Mouse (Mus musculus): ENCODE measurements around the gene Arl1. TPM values are rescaled to one million over a fixed set of nuclear protein-coding genes. Genes with fewer than 3 reads are reported as not detected.

Arl1 gene
- 210 and 225 TPM in 2 replicates for polyA plus RNA-seq (2015; fragmentation: Nextera tagmentation; extraction: Ambion mirVana)

- WGBS: under 1% methylated on average over 65 of the region's 65 CpGs
- Histone ChIP-seq H3K36me3 (no peaks in the 10 kb centered on the region), H3K4me2 (replicated peaks) (peak within 1 kb of the TSS; percentile 77)
Measured at GRCm38 (mm10) chr10:88730571-88731495, at the start of gene Arl1. Gene Arl1, plus strand, starts transcription at chr10:88730858.

GRCm38 (mm10) chr10:88682904-88683563, 47.6 kb upstream of the Arl1 start:
- no peaks in the 10 kb centered on the region for H3K4me1 ChIP-seq
- no peak overlapping the region for H3K9ac ChIP-seq
- no peak overlapping the region for H3K27ac ChIP-seq (replicated peaks)
- H3K36me3 ChIP-seq: no peaks in the 10 kb centered on the region
- H3K9me3 ChIP-seq (replicated peaks): no peaks in the 10 kb centered on the region
- WGBS: 79% methylated on average over 4 of the region's 4 CpGs
- no peak for ATAC-seq (ENCODE audit: insufficient number of reproducible peaks, low FRiP score, low TSS enrichment, low read depth)
- H3K27me3 ChIP-seq: no peaks in the 10 kb centered on the region
- no peak overlapping the region for H3K4me2 ChIP-seq (replicated peaks)
- H3K4me3 ChIP-seq (replicated peaks): no peak overlapping the region

More at GRCm38 (mm10) chr10:88730571-88731495, at the start of gene Arl1:
- Histone ChIP-seq H3K27me3 (no peaks in the 10 kb centered on the region), H3K4me3 (replicated peaks) (peak within 1 kb of the TSS; percentile 99), H3K27ac (replicated peaks) (peak within 1 kb of the TSS; percentile 91), H3K9ac (peak within 1 kb of the TSS; percentile 94), H3K9me3 (replicated peaks) (no peaks in the 10 kb centered on the region), H3K4me1 (peaks cover 14% of the 10 kb centered on the region)
- peak; percentile 95 for ATAC-seq (ENCODE audit: insufficient number of reproducible peaks, low FRiP score, low TSS enrichment, low read depth)

GRCm38 (mm10) chr10:88684925-88685324, 45.7 kb upstream of the Arl1 start, which contains the start of gene Spic:
Gene Spic, minus strand, starts transcription at chr10:88685015.
- WGBS: 69% methylated on average over 5 of the region's 5 CpGs
- no peaks in the 10 kb centered on the region for H3K4me1 ChIP-seq
- no peak within 1 kb of the TSS for H3K9ac ChIP-seq

GRCm38 (mm10) chr10:88700938-88701337, 29.7 kb upstream of the Arl1 start:
- no peak for ATAC-seq (ENCODE audit: insufficient number of reproducible peaks, low FRiP score, low TSS enrichment, low read depth)
- Histone ChIP-seq H3K27me3 (no peaks in the 10 kb centered on the region), H3K9ac (no peak overlapping the region), H3K4me1 (no peaks in the 10 kb centered on the region), H3K4me2 (replicated peaks) (no peak overlapping the region), H3K27ac (replicated peaks) (no peak overlapping the region), H3K4me3 (replicated peaks) (no peak overlapping the region), H3K9me3 (replicated peaks) (no peaks in the 10 kb centered on the region), H3K36me3 (no peaks in the 10 kb centered on the region)
- 75% methylated on average over 6 of the region's 6 CpGs for WGBS

More at GRCm38 (mm10) chr10:88684925-88685324, 45.7 kb upstream of the Arl1 start, which contains the start of gene Spic:
- Histone ChIP-seq H3K27me3 (no peaks in the 10 kb centered on the region), H3K4me3 (replicated peaks) (no peak within 1 kb of the TSS), H3K36me3 (no peaks in the 10 kb centered on the region), H3K9me3 (replicated peaks) (no peaks in the 10 kb centered on the region), H3K4me2 (replicated peaks) (no peak within 1 kb of the TSS), H3K27ac (replicated peaks) (no peak within 1 kb of the TSS)
- ATAC-seq (ENCODE audit: insufficient number of reproducible peaks, low FRiP score, low TSS enrichment, low read depth): no peak

GRCm38 (mm10) chr10:88708671-88709523, 21.8 kb upstream of the Arl1 start:
- Histone ChIP-seq H3K27ac (replicated peaks) (no peak overlapping the region), H3K27me3 (no peaks in the 10 kb centered on the region), H3K4me3 (replicated peaks) (no peak overlapping the region), H3K36me3 (no peaks in the 10 kb centered on the region), H3K4me2 (replicated peaks) (no peak overlapping the region), H3K9me3 (replicated peaks) (no peaks in the 10 kb centered on the region), H3K4me1 (no peaks in the 10 kb centered on the region), H3K9ac (no peak overlapping the region)
- no peak for ATAC-seq (ENCODE audit: insufficient number of reproducible peaks, low FRiP score, low TSS enrichment, low read depth)
- WGBS: 63% methylated on average over 10 of the region's 10 CpGs

- H3K27ac ChIP-seq (replicated peaks): no peak overlapping the region
- H3K4me2 ChIP-seq (replicated peaks): no peak overlapping the region
- H3K9ac ChIP-seq: no peak overlapping the region
- H3K4me3 ChIP-seq (replicated peaks): no peak overlapping the region
- H3K27me3 ChIP-seq: no peaks in the 10 kb centered on the region
- ATAC-seq (ENCODE audit: insufficient number of reproducible peaks, low FRiP score, low TSS enrichment, low read depth): no peak
- H3K4me1 ChIP-seq: no peaks in the 10 kb centered on the region
- WGBS: 74% methylated on average over 6 of the region's 6 CpGs
- no peaks in the 10 kb centered on the region for H3K9me3 ChIP-seq (replicated peaks)
- H3K36me3 ChIP-seq: no peaks in the 10 kb centered on the region
Measured at GRCm38 (mm10) chr10:88712359-88712758, 18.3 kb upstream of the Arl1 start.

- ATAC-seq (ENCODE audit: insufficient number of reproducible peaks, low FRiP score, low TSS enrichment, low read depth): no peak
- Histone ChIP-seq H3K4me3 (replicated peaks) (no peak overlapping the region), H3K4me1 (no peaks in the 10 kb centered on the region), H3K27ac (replicated peaks) (no peak overlapping the region), H3K9me3 (replicated peaks) (no peaks in the 10 kb centered on the region), H3K4me2 (replicated peaks) (no peak overlapping the region), H3K36me3 (no peaks in the 10 kb centered on the region), H3K9ac (no peak overlapping the region), H3K27me3 (no peaks in the 10 kb centered on the region)
- 78% methylated on average over 4 of the region's 4 CpGs for WGBS
Measured at GRCm38 (mm10) chr10:88714744-88715143, 15.9 kb upstream of the Arl1 start.

- Histone ChIP-seq H3K9me3 (replicated peaks) (no peaks in the 10 kb centered on the region), H3K36me3 (no peaks in the 10 kb centered on the region)
- no peak for ATAC-seq (ENCODE audit: insufficient number of reproducible peaks, low FRiP score, low TSS enrichment, low read depth)
Measured at GRCm38 (mm10) chr10:88715621-88716020, 15.0 kb upstream of the Arl1 start.

GRCm38 (mm10) chr10:88716986-88717755, 13.5 kb upstream of the Arl1 start:
- H3K27me3 ChIP-seq: no peaks in the 10 kb centered on the region
- H3K4me1 ChIP-seq: no peaks in the 10 kb centered on the region
- no peak overlapping the region for H3K27ac ChIP-seq (replicated peaks)
- no peaks in the 10 kb centered on the region for H3K36me3 ChIP-seq
- no peaks in the 10 kb centered on the region for H3K9me3 ChIP-seq (replicated peaks)
- H3K4me3 ChIP-seq (replicated peaks): no peak overlapping the region
- no peak overlapping the region for H3K4me2 ChIP-seq (replicated peaks)
- 46% methylated on average over 13 of the region's 13 CpGs for WGBS
- no peak overlapping the region for H3K9ac ChIP-seq
- ATAC-seq (ENCODE audit: insufficient number of reproducible peaks, low FRiP score, low TSS enrichment, low read depth): 0 out of 2 replicates have a peak, but pooled peaks have one; percentile 24

More at GRCm38 (mm10) chr10:88715621-88716020, 15.0 kb upstream of the Arl1 start:
- H3K4me2 ChIP-seq (replicated peaks): no peak overlapping the region
- no peak overlapping the region for H3K4me3 ChIP-seq (replicated peaks)
- no peaks in the 10 kb centered on the region for H3K27me3 ChIP-seq
- WGBS: 75% methylated on average over 6 of the region's 6 CpGs
- H3K4me1 ChIP-seq: no peaks in the 10 kb centered on the region
- H3K27ac ChIP-seq (replicated peaks): no peak overlapping the region
- no peak overlapping the region for H3K9ac ChIP-seq

GRCm38 (mm10) chr10:88717756-88718025, 13.0 kb upstream of the Arl1 start:
- Histone ChIP-seq H3K9ac (no peak overlapping the region), H3K36me3 (no peaks in the 10 kb centered on the region), H3K9me3 (replicated peaks) (no peaks in the 10 kb centered on the region), H3K4me3 (replicated peaks) (no peak overlapping the region), H3K4me1 (no peaks in the 10 kb centered on the region), H3K4me2 (replicated peaks) (no peak overlapping the region), H3K27ac (replicated peaks) (no peak overlapping the region), H3K27me3 (no peaks in the 10 kb centered on the region)
- 46% methylated on average over 2 of the region's 2 CpGs for WGBS
- ATAC-seq (ENCODE audit: insufficient number of reproducible peaks, low FRiP score, low TSS enrichment, low read depth): 0 out of 2 replicates have a peak, but pooled peaks have one; percentile 15
